Mouse (Mus musculus) granulocyte monocyte progenitor cell, adult 5-6 weeks (primary cell): ENCODE results near the gene Klf17. TPM values are rescaled to one million over a fixed set of nuclear protein-coding genes. Genes with fewer than 3 reads are reported as not detected.

Experiments used
- total RNA-seq, 2 experiments: library from RNA; stranded (forward) in 1 of 2; stranded (reverse) in 1 of 2; fragments of 200-712, 200-1000 nt in 1 of 2; fragments of >200 nt in 1 of 2; fragmentation: Nextera tagmentation in 1 of 2; gene quantifications; 2 replicates each; pipeline ENCODE4 v1.2.3; 2014 to 2017

Klf17 gene
- total RNA-seq, 2 experiments from 2014 or later, result not detected

Other genes with a start within 250 kb of the Klf17 start
- gene Eri3, start 215.3 kb downstream of the Klf17 start, total RNA-seq (2014; fragmentation: Nextera tagmentation), result 103 and 156 TPM in 2 replicates
- 33.8 and 44.3 TPM in 2 replicates for gene Eri3, start 215.3 kb downstream of the Klf17 start, total RNA-seq (2017)
- 32.0 and 32.8 TPM in 2 replicates for gene Dmap1, start 83.4 kb downstream of the Klf17 start, total RNA-seq (2014; fragmentation: Nextera tagmentation)
- gene Dmap1, start 83.4 kb downstream of the Klf17 start, total RNA-seq (2017), result 26.2 and 27.8 TPM in 2 replicates
- gene Gm12845, start 41.2 kb downstream of the Klf17 start, total RNA-seq (2014; fragmentation: Nextera tagmentation), result not detected in 2 replicates
- gene Gm12845, start 41.2 kb downstream of the Klf17 start, total RNA-seq (2017), result not detected in 2 replicates
- gene Slc6a9, start 68.9 kb upstream of the Klf17 start, total RNA-seq (2014; fragmentation: Nextera tagmentation), result not detected in 2 replicates
- gene Slc6a9, start 68.9 kb upstream of the Klf17 start, total RNA-seq (2017), result not detected in 2 replicates
- not detected in 2 replicates for gene Ccdc24, start 106.9 kb upstream of the Klf17 start, total RNA-seq (2014; fragmentation: Nextera tagmentation)
- gene Ccdc24, start 106.9 kb upstream of the Klf17 start, total RNA-seq (2017), result not detected in 2 replicates
- gene B4galt2, start 117.8 kb upstream of the Klf17 start, total RNA-seq (2014; fragmentation: Nextera tagmentation), result 0.73 TPM in 1 of 2 replicates, not detected in the other
- 0.04 TPM in 1 of 2 replicates, not detected in the other for gene B4galt2, start 117.8 kb upstream of the Klf17 start, total RNA-seq (2017)
- 253 and 300 TPM in 2 replicates for gene Atp6v0b, start 121.7 kb upstream of the Klf17 start, total RNA-seq (2014; fragmentation: Nextera tagmentation)
- 97.8 and 111 TPM in 2 replicates for gene Atp6v0b, start 121.7 kb upstream of the Klf17 start, total RNA-seq (2017)
- gene Dph2, start 126.4 kb upstream of the Klf17 start, total RNA-seq (2014; fragmentation: Nextera tagmentation), result 13.3 and 15.6 TPM in 2 replicates
- gene Dph2, start 126.4 kb upstream of the Klf17 start, total RNA-seq (2017), result 8.9 and 9.6 TPM in 2 replicates
- 30.4 and 38.6 TPM in 2 replicates for gene Ipo13, start 149.4 kb upstream of the Klf17 start, total RNA-seq (2014; fragmentation: Nextera tagmentation)
- gene Ipo13, start 149.4 kb upstream of the Klf17 start, total RNA-seq (2017), result 7.2 and 10.0 TPM in 2 replicates
- not detected in 2 replicates for gene Artn, start 164.1 kb upstream of the Klf17 start, total RNA-seq (2014; fragmentation: Nextera tagmentation)
- gene Artn, start 164.1 kb upstream of the Klf17 start, total RNA-seq (2017), result not detected in 2 replicates